Mouse (Mus musculus) inflammation-experienced regulatory T-cells, adult 6 months (primary cell): ENCODE data around the gene Sass6. TPM values are rescaled to one million over a fixed set of nuclear protein-coding genes. Genes with fewer than 3 reads are reported as not detected.
"Not testable (repeated sequence)": the region's sequence is repeated elsewhere in the genome, so short reads cannot be mapped to it uniquely, and the experiment has no call there.

Experiments
- ATAC-seq: one replicate; pipeline ENCODE4 v1.8.0; 2017
- polyA plus RNA-seq, 3 experiments: library from polyadenylated mRNA; unstranded; fragments of 100-300 nt; shearing (Covaris generic); gene quantifications; one replicate each; pipeline ENCODE4 v1.2.1; 2017

The Sass6 gene
- 10 to 100 TPM in 2 of 3 experiments, 1 to 10 TPM in 1; 5.7 to 19.1 (median 12.1) TPM for polyA plus RNA-seq

DNA sequence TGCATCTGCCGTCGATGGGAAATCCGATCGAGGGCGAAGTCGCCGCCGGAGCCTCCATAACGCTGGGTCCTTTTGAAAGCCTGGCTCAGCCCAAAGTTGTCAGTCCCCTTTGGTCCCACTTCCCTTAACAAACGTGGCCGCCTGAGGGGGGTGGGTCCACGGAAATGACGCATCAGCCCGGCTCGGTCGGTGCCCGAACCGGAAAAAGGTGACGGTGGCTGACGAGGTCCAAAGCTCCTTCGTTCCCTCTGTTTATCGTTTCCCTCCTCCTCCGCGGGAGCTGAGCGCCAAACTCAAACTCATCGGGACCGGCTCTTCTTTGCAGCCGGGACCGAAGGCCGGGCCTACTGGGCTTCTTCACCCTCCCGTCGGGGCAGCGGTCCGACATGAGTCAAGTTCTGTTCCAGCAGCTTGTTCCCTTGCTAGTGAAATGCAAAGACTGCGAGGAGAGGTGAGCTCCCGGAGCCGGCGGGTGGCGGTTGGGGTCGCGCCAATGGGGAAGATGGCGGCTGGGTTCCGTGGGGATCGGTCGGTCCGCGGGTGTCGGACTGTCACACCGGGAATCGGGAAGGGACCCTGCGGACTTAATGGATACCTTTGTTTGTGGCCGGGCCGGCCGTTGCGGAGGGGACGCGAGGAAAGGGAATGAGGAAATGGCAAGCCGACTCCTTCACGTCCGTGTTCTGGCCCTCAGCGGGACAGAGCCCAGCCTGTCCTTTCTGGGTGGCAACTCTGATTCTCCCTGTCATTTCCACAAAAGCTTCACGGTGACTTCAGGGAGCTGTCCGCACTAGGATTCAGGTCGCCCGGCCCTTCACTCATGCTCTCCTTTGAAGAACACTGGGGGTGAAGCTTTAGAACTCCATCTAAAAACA lies at the start of gene Sass6:
Gene Sass6, plus strand, starts transcription at position 255 of the 875 bp plus-strand sequence.
- peak; percentile 92 for ATAC-seq

DNA sequence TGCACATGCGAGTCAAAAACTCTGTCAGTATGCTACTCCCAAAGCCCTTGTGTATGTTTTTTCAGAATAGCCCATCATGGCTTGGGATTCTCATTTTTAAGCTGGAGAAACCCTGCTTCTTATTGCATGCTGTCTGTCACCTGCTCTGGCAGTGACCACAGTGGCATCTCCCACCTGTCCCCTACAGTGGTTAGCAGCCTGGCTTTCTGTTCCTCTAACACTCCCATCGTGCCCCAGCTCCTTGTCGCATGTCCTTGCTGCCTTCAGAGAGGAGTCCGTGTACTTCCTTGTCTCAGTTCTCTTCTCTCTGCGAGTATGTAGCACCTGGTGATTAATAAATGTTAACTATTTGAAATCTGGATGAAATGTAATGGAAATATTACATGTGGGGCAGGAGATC lies 47.4 kb upstream of the Sass6 start:
- no peak for ATAC-seq

DNA sequence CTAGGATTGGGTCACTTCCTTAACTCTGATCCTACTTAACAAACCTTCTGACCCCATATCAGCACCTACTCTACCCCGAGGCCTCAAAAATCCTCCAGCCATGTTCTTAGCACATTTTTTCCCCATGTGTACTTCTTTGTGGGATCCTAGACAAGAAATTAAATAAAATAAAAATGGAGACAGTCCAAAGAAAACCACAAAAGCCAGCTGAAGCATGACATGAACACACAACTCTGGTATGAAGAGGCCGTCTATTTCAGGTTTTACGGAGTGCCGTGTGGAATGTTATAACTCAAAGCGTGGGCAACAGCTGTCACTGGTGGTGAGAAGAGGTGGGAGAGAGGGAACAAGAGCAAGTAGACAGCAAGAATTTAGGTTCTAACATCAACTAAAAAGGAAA lies 43.4 kb upstream of the Sass6 start:
- ATAC-seq, result no peak

DNA sequence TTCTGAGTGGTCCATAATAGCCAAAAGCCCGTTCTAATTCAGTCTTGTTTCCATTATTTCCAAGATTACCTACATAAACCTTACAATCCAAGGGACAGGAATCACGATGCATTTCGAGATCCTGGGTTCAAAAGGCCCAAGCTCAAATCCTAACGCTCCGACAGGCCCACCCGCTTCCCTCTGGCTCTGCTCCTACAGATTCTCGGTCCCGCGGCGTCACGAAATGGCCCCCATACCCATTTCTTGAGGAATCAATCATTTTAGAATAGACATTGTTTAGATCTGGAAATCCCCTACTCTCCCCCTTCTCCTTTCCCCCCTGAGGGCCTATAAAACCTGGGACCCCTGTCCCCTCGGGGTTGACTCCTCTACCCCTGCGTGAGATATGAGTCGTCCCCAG lies 33.5 kb upstream of the Sass6 start:
- not testable (repeated sequence) for ATAC-seq

DNA sequence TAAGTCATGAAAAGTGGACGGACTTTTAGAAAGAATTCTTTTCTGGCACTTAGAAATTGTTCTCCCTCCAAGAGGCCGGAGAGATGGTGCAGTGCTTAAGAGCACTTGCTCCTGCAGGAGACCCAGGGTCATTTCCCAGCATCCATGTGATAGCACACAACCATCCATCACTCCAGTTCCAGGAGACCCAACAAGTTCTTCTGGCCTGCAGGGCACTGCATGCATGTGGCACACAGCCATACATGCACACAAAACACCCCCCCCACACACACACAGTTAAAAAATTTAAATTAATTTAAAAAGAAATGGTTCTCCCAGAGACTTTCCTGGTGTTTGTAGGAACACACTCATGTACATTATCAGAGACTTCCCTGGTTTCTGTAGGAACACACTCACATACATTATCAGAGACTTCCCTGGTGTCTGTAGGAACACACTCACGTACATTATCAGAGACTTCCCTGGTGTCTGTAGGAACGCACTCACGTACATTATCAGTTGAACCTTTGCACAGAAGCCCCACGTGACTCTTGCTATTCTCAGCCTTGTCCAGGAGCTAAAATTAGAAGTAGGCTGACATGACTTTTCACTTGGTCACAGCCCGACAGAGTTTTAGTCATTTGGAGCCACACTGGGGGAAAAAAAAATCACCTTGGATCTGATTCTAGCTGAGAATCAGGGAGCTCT lies 32.2 kb upstream of the Sass6 start, which contains the start of gene Lrrc39:
Gene Lrrc39, plus strand, starts transcription at position 566 of the 687 bp plus-strand sequence.
- no peak for ATAC-seq

DNA sequence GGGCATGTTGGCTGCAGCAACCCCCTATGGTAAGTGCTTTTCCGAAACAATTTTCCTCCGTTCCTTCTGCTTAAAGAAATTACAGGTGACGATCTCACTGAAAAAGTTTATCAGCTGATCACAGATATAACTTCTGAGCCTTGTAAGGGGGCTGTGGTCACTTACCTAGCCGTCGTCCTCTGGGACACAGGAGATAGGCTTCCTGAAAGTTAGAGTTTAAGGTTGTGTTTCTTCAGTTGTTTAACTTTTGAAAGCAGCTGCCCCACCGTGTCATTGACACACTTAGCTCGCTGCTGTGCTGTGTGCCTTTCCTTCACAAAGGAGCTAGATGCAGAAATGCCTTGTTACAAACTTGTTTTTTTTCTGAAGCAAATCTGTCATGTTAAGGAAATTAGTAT lies 31.7 kb upstream of the Sass6 start:
- no peak for ATAC-seq

DNA sequence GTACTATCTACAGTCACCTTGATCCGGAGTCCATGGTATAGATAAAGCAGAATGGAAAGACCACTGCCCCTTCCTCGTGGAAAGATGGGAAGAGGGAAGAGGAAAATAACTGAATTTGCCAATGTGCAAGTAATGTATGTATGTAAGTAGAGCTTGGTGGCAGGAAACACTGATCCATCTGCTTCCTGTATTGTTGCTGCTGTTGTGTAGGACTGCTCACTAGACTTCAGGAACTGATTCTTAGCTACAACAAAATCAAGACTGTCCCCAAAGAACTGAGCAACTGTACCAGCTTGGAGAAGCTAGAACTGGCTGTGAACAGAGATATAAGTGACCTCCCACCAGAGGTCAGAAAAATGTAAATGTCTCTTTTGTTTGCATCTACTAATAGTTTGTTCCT lies 24.2 kb upstream of the Sass6 start:
- ATAC-seq, result no peak

DNA sequence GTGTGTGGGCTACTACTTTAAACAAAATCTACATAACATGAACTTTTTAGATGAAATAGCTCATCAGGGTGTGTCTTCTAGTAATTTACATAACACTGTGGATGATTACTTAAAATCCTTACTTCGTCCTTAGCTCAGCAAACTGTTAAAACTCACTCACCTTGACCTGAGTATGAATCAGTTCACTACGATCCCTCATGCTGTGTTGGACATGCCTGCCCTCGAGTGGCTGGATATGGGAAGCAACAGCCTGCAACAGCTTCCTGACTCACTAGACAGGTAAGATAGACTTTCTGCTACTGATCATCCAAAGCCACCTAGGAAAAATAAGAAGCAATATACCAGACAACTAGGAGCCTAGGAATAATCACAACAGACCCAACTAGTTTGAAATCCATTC lies 17.5 kb upstream of the Sass6 start:
- ATAC-seq, result no peak

DNA sequence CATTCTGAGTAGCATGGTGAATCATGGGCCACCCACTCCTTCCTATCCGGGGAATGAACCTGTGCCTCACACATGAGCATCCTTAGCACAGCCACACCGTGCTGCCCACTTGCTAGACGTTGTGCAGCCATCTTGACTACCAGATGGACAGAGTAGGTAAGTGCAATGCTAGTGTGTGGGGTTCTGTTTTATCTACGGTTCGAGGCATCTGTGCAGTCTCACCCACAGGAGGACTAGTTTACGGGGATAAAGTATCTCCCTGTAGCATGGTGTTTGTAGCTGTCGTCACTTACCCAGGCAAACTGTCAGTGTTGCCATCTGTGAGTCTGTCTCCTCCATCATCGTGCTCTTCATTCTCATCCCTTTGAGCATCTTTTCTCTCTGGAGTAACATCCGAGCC lies 12.6 kb upstream of the Sass6 start:
- ATAC-seq, result no peak

DNA sequence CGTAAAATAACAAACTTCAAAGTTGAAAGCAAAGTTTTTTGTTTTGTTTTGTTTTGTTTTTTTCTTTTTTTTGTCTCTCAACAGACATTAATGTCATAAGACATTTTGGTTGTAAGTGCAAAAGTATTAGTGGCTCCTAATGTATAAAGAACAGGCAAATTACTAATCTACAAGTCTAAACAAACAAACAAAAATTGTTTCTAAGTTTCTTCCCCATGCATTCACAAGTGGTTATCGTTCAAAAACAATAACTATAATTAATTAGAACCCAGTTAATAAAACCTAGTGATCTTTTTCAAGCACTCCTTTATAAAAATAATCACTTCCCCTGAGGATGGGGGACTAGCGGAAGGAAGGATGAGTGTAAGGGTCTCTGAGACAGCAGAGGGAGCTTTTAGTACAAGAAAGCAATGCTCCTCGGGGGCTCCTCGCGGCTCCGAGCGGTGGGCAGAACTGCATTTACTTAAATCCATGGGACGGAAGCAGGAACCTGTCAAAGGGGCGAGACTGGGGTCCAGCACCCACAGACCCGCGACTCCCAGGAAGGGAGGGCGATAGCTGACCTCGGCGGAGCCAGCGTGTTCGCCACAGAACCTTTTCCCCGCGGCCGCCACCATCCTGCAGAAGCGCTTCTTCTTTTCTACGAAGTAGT lies 580 bp upstream of the Sass6 start:
- peak; percentile 36 for ATAC-seq

DNA sequence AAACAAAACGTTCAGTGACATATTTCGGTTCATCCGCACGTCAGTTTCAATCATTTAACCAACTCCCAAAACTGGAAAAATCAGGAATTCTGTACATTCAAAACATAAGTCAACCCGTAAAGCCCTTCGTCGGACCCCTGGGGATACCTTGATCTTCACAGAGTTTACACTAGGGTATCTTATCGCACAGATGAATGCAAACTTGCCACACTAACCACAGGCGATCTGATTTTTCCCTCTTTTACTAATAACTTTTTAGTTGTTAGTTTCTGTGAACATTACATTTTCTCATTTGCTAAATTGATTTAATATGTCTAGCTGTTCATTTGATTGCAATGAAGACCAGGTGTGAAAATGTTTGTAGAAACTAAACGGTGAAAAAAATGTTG lies 815 bp downstream of the Sass6 start:
- ATAC-seq, result no peak

DNA sequence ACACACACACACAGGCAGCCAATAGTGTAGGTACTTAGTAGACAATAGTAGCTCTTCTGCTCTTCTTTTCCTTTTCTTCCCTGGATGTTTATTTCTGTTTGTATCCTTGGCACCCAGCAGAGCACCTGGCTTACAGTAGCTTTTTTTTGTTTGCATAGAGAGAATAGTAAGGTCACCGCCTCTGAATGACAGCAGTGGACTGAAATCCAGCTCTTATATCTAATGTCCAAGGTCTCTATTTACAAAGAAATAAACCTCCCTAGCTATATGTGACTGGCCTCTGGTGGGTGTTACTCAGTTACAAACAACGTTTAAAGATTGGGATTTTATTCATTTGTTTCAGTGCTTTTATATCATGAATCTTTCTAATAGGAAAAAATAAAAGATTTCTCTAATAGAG lies 4.9 kb downstream of the Sass6 start:
- ATAC-seq, result no peak

DNA sequence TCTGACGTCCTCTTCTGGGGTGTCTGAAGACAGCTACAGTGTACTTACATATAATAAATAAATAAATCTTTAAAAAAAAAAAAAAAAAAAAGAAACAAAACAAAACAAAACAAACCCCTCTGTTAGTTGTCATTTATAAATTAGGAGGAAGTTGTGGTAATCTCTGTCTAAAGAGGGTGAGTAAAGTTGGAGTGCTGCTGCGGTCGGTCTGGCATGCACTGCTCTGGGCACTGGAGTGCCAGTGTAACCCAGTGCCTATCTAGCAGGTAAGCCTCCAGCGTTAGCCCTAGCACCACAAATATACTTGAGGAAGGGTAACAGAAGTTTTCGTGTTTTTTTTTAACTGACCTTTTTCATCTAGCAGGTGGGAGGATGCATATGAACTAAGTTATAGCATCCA lies 6.2 kb downstream of the Sass6 start:
- no peak for ATAC-seq

DNA sequence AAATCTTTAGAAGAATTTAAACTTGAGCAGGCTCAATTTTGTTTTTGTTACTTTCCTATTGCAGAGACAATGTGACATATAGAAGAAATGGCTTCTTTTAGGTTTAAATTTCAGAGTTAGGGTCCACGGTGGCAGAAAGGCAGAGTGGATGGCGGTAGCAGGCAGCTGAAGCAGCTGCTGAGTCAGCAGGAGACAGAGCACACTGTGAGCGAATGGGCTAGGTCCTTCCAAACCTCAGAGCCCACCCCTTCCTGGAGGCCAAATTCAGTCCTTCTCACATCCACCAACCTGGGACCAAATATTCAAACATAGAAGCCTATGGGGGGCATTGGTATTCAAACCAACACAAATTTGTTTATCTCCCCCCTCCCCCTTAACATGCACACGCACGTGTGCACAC lies 7.0 kb downstream of the Sass6 start:
- ATAC-seq, result no peak

DNA sequence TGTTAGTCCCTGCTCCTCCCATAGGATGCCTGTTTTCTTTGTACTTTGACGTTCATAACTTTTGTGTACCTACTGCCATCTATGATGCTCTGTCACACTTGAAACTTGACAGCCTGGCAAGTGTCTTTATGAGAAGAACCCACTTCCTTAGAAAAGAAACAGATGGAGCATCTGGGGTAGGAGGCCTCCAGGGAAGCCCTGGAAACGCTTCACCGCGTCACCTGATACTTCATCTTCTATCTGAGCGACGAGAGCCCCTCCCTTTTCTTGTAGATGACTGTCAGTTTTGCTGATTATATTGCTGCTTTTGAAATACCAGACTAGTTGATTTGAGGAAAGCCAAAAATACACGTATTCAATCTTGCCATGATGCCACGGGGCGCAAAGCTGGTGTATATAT lies 9.8 kb downstream of the Sass6 start:
- ATAC-seq, result no peak

DNA sequence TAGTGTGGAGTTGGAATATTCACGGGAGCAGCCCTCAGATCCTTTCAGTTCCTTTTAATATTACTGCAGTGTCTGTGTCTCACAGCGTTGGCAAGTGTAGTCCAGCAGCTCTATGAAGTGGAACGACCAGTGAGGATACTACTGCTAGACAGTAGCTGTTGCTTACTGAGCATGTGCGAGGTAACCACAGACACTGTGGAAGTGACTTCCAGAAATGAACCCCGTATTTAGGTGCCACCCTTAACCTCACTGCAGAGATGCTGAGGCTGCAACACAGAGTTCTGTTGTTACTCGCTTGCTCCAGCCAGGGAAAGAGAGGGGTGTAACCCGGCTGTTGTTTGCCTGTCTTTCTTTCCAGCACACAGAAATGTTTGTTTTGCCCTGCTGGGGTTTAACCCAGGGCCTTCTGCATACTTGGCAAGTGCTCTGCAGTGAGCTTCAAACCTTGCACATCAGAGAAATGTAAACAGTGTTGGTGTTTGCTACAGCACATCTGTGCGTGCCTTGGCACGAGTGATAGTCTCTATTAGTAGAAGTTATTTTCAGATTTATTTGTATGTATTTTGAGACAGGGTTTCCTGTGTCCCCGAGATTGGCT lies 19.6 kb downstream of the Sass6 start, which contains the start of gene Trmt13:
Gene Trmt13, minus strand, starts transcription at position 293 of the 598 bp plus-strand sequence.
- ATAC-seq, result no peak

DNA sequence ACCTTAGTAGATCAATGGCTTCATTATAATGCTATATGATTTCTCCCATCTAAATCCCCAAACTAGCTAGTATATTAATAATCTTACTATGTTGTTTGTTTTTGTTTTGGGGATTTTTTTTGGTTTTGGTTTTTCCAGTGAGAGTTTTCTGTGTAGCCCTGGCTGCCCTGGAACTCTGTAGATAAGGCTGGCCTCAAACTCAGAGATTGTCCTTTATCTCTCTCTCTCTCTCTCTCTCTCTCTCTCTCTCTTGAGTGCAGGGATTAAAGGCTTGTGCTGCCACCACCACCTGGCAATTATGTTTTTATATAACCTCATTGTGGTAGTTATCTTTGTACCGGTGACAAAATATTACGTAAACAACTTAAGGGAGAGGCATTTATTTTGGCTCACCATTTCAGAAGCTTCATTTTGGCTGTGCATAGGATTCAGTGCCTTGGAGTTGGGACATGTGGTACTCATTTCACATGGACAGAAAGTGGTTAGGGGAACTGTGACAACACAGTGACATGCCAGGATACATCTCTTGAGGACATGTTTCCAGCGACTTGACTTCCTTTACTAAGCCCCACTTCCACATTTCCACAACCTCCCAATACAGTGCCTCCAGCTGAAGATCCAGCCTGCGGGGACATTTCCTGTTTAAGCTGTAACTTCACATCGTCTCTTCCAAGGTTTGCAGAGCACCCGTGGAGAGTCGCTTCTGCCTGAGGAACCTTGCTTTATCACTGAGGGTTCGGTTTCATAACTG lies 20.7 kb downstream of the Sass6 start:
- ATAC-seq, result no peak

DNA sequence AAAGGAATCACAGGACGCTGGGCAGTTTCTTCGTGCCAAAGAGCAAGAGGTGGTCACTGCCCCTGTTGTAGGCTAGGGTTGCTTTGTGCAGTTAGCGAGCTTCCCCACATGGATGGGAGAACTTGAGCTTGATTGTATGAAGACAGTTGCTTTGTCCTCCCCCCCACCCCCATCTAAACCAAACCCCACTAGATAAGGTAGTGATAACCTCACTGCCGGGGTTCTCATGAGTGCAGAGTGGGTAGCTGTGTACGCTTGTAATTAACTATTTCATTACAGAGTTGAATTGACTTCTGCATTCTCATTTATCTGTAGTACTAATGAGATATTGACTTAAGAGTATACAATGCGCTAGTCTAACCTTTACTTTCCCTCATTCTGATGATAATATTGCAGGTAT lies 24.1 kb downstream of the Sass6 start:
- ATAC-seq, result no peak

DNA sequence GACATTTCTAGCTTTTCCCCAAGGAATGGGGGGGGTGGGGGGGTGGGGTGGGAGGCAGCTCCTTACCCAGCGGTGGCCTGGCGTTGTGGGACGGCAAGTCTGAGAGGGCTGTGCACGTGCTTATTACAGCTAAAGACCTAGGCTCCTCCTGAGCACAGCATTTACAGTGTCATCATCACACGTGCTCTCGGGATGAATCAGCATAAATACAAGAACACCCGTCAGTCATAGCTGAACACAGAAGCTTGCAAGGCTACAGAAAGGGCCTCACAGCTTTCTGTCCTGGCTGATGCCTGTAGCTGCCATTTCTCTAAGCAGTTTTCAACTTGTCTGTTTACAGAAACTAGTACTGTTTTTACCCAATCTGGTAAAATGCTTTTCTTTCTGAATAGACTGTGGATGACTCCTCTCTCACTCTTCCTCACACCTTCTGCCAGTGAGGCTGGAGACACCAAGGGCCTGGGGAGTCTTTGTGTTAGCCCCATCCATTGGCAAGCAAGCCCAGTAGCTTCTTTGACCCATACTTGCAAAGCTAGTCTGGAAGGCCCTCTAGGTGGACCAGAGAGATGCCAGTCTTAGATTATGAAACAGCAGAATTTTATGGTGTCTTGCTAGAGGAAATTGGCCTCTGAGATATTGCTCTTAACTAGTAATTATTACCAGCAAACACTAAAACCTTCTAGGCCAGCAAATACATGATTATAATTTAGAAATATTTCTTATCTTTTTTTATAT lies 26.0 kb downstream of the Sass6 start:
- no peak for ATAC-seq

DNA sequence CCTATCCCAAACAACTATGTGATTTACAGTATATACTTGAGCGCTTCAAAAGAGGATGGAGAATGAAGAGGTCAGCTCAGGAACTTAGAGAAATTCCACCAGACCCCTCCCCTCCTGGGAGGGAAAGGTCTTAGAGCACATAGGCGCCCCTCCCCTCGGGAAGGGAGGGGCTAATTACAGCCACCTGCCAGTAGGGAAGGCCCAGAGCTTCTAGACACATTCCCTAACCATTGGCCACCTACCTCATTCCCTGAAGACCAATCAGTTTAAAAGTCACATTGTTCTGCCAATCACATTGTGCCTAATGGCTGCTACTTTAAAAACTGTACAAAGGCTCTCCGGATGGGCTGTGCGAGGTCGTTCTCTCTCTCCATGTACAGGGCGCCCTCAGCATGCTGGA lies 27.9 kb downstream of the Sass6 start:
- no peak for ATAC-seq

DNA sequence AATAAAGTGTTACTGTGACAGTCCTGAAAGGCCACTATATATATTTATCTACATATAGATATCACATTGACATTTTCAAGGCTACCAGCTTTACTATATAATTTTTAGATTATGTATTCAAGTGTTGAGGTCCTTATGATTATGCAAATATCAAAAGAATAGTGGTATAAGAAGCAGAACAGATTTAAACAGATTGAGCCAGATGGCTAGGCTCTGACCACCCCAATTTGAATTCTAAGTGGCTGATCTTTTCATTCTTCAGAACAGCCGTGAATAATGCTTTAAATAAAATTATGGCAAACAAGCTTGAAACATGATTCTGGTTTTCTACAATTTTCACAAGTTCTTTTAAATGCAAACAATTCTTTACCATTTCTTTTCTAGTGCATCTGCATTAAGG lies 36.7 kb downstream of the Sass6 start:
- no peak for ATAC-seq

DNA sequence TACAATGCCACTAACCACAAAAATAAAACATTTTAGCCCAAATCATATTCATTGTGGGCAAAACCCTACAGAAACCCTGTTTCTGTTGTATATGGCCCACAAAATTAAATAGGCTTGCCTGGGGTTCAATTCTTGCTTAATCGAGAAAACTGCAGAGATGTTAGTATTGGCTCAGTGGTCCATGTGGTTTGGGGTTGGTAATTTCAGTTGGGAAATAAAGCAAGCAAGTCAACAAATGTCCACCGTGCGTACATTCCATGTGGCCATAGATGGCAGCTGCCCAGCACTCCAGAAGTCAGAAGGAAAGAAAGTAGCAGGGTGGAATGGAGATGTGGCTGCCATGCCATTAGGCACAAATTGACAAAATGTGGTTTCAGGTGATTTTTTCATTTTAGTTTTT lies 38.2 kb downstream of the Sass6 start:
- no peak for ATAC-seq
